Mouse (Mus musculus) erythroblast, embryonic 14.5 days (primary cell): ENCODE measurements around the gene Syt3. TPM values are rescaled to one million over a fixed set of nuclear protein-coding genes. Genes with fewer than 3 reads are reported as not detected.

Experiments used
- H3K27me3 ChIP-seq: 2 replicates; pipeline ENCODE4 v1.6.1; 2012; ENCODE audit warnings: inconsistent platforms; ENCODE audit not compliant: control insufficient read depth
- H3K36me3 ChIP-seq: 2 replicates; pipeline ENCODE4 v1.6.1; 2012; ENCODE audit warnings: mild to moderate bottlenecking, inconsistent platforms; ENCODE audit not compliant: control insufficient read depth
- H3K4me1 ChIP-seq: 2 replicates; pipeline ENCODE4 v1.6.1; 2012; ENCODE audit warnings: inconsistent platforms; ENCODE audit not compliant: control insufficient read depth
- H3K4me3 ChIP-seq: replicated peaks from 2 replicates; pipeline ENCODE3; 2012; ENCODE audit warnings: moderate library complexity, mild to moderate bottlenecking, inconsistent platforms
- H3K9me3 ChIP-seq: 2 replicates; pipeline ENCODE4 v1.6.1; 2012; ENCODE audit warnings: low read length, inconsistent platforms, mixed read lengths; ENCODE audit not compliant: control insufficient read depth
- GATA1 ChIP-seq: IDR thresholded peaks from 2 replicates; pipeline ENCODE4 v1.6.1; 2012; ENCODE audit warnings: low read length, inconsistent platforms, mixed read lengths
- TAL1 ChIP-seq: IDR thresholded peaks from 3 replicates; pipeline ENCODE4 v1.6.1; 2012; ENCODE audit warnings: low read length, inconsistent platforms, mixed read lengths
- polyA plus RNA-seq: library from polyadenylated mRNA; stranded (reverse); fragments of >175 nt; gene quantifications from 2 replicates; pipeline ENCODE4 v1.2.3, GENCODE M21; 2012

Syt3 gene
- polyA plus RNA-seq, result not detected in 2 replicates

GRCm38 (mm10) chr7:44383980-44384715 lies at the start of gene Syt3:
TSS of gene Syt3 (plus strand) at chr7:44384102.
- no peaks in the 10 kb centered on the region for H3K9me3 ChIP-seq
- H3K4me3 ChIP-seq, result peak within 1 kb of the TSS; percentile 27
- TF ChIP-seq GATA1, result no peak
- no peak for TF ChIP-seq TAL1
- H3K36me3 ChIP-seq, result no peaks in the 10 kb centered on the region
- H3K27me3 ChIP-seq, result peaks cover 60% of the 10 kb centered on the region
- H3K4me1 ChIP-seq, result no peaks in the 10 kb centered on the region; the same call in 1 of the 2 replicates

DNA sequence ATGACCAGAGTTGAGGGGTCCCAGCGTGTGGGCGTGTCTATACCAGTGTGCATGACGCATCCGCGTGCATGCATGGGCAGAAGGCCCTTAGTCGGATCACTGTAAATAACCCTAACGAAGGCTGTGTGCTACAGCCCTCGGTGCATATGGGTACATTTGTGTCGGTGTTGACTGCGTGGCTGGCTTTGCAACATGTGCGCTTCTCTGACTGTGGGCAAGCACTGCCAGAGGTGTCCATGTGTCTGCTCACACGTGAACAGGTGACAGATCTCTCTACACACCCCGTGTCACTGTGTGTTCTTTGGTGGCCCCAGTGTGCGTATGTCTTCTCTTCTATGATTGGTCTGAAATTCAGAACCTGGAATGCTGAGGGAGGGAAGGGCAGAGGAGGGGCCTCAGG lies 49.8 kb upstream of the Syt3 start:
- TF ChIP-seq TAL1 (no peak), GATA1 (no peak)
- Histone ChIP-seq H3K4me3 (no peak overlapping the region), H3K27me3 (peaks cover 58% of the 10 kb centered on the region), H3K9me3 (no peaks in the 10 kb centered on the region), H3K36me3 (no peaks in the 10 kb centered on the region), H3K4me1 (no peaks in the 10 kb centered on the region)

DNA sequence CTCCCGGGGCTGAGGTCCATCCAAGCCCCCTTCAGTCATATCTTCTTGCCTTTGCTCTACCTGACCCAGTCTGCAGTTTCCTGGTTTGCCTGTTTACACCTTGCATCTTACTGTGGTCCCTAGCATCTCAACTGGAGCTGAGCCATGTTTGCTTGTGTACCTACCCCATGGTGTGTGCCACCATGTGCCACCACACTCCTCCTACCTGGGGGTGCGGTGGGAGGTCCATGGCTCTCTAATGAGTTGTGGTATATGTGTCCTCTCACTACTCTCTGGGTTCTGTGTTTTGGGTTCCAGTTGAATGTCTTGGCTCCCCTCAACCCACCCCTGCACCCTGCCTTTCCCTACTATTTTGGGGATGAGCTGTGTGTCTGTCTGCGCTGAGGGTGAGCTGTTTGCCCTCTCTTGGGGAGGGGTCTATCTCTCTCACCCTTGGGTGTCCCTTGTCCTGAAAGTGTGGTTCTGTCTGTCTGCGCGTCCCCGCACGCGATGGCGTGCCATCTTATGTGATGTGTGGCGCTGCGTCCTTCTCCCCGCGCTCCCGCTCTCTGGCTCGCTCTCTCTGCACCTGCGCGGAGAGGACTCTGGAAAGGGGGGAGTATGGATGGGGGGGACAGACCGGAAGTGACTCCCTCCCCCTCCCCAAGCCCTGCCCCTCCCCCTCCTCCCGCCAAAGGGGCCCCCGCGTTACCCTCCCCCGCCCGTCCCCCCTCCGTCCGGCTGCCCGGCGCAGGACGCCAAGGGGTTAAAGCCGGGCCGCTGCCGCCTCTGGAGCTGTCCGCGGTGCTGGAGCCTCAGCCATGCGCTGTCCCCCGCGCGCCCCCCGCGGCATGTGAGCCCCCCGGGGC lies 48.6 kb upstream of the Syt3 start:
- Histone ChIP-seq H3K36me3 (no peaks in the 10 kb centered on the region), H3K4me1 (no peaks in the 10 kb centered on the region), H3K9me3 (no peaks in the 10 kb centered on the region), H3K4me3 (no peak overlapping the region), H3K27me3 (peaks cover 67% of the 10 kb centered on the region)
- no peak for TF ChIP-seq GATA1
- no peak for TF ChIP-seq TAL1

- H3K27me3 ChIP-seq, result peaks cover 67% of the 10 kb centered on the region
- TF ChIP-seq TAL1, result no peak
- TF ChIP-seq GATA1, result no peak
- H3K4me3 ChIP-seq, result no peak overlapping the region
Measured at GRCm38 (mm10) chr7:44336046-44337021, 47.6 kb upstream of the Syt3 start.

GRCm38 (mm10) chr7:44337121-44337849 lies 46.6 kb upstream of the Syt3 start:
- Histone ChIP-seq H3K4me3 (no peak overlapping the region), H3K36me3 (no peaks in the 10 kb centered on the region), H3K27me3 (peaks cover 64% of the 10 kb centered on the region), H3K4me1 (no peaks in the 10 kb centered on the region), H3K9me3 (no peaks in the 10 kb centered on the region)
- TF ChIP-seq TAL1 (no peak), GATA1 (no peak)

More at GRCm38 (mm10) chr7:44336046-44337021, 47.6 kb upstream of the Syt3 start:
- no peaks in the 10 kb centered on the region for H3K36me3 ChIP-seq
- no peaks in the 10 kb centered on the region for H3K4me1 ChIP-seq
- no peaks in the 10 kb centered on the region for H3K9me3 ChIP-seq

DNA sequence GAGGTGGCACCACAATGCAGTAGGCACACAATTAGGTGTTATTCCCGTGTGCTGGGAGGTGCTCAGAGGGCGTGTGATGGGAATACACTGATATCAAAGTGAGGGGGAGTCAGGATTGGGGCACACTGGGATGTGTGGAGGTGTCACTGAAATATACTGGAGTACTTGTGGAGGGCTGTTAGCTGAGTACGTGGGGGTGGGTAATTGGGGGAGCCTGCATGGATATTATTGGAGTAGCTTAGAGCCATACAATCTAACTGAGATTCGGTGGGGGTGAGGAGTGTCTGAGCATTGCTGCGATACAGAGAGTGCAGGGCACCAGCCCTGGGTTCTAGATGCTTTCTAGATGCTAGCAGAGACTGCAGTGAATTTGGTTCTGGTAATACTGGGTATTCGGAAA lies 43.7 kb upstream of the Syt3 start:
- Histone ChIP-seq H3K4me3 (no peak overlapping the region), H3K4me1 (no peaks in the 10 kb centered on the region), H3K9me3 (no peaks in the 10 kb centered on the region), H3K36me3 (no peaks in the 10 kb centered on the region), H3K27me3 (peaks cover 53% of the 10 kb centered on the region)
- TF ChIP-seq TAL1, result no peak
- TF ChIP-seq GATA1, result no peak

DNA sequence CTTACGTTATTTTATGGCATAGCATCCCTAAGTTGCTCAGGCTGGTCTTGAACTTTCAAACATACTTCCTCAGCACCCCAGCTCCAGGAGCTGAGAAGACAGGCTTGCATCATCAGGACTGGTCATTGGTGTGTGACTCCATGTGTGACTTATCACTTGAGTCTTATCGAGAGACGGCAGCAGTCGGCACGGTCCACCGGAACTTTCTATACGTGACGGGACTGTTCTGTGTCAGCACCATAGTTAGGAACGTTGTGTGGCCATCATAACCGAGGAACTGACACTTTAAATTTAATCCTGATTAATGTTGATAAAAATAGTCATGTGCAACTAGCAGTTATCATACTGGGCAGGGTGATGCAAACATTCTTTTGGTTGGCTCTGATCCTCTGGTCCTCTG lies 42.8 kb upstream of the Syt3 start:
- no peaks in the 10 kb centered on the region for H3K9me3 ChIP-seq
- TF ChIP-seq GATA1 (no peak), TAL1 (no peak)
- H3K4me3 ChIP-seq, result no peak overlapping the region
- H3K27me3 ChIP-seq, result peaks cover 44% of the 10 kb centered on the region
- no peaks in the 10 kb centered on the region for H3K36me3 ChIP-seq
- H3K4me1 ChIP-seq, result no peaks in the 10 kb centered on the region

GRCm38 (mm10) chr7:44341714-44342113 lies 42.2 kb upstream of the Syt3 start:
- no peak overlapping the region for H3K4me3 ChIP-seq

More at GRCm38 (mm10) chr7:44341714-44342113, 42.2 kb upstream of the Syt3 start:
- Histone ChIP-seq H3K4me1 (no peaks in the 10 kb centered on the region), H3K9me3 (no peaks in the 10 kb centered on the region), H3K36me3 (no peaks in the 10 kb centered on the region), H3K27me3 (peaks cover 38% of the 10 kb centered on the region)
- TF ChIP-seq TAL1 (no peak), GATA1 (no peak)
